Mouse (Mus musculus) left cerebral cortex, postnatal 4 days (tissue): ENCODE measurements at regions not wholly inside any gene's neighbourhood (a gene's known extent, or its start where the extent isn't known, plus 50 kb on each side); places are given as distances from the start of the nearest gene placed in this dataset.

ENCODE experiments used
- DNase-seq: peaks from one replicate; pipeline ENCODE4 v3.0.0-alpha.2; 2022
- intact Hi-C: fragments of 180-260 bp; cut with DNase I; formaldehyde crosslinking; loops from one replicate; pipeline ENCODE4 v1.15.1; 2025

- no peak for DNase-seq
- intact Hi-C loops = no loop called here
Observed at GRCm38 (mm10) chr7:78971644-78972313, 58.6 kb downstream of the Isg20 start.

DNA sequence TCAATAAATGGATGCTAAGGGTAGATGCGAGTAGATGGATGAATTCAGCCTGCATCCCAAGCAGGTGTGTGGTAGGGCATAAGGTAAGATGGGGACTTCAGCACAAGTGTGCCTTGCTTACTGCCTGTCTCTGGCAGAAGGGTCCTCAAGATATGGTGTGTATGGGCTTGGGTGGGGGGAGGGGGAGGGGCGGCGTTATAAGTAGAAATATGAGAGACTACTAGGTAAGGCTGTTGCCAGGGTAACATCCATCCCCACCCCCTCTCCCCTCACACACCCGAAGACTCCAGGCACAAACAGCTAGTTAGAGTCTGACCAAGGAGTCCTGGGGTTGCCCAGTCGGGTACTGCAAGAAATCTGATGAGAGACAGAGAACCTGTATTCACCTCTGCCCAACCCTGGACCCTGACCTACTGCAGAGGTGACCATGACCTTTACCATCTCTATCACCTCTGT, 63.5 kb upstream of the Acan start:
- intact Hi-C loops = loop anchor here (10.0 kb wide), 1 partner anchor 65 kb away; the partner anchor contains the start of gene Acan
- no peak for DNase-seq

DNA sequence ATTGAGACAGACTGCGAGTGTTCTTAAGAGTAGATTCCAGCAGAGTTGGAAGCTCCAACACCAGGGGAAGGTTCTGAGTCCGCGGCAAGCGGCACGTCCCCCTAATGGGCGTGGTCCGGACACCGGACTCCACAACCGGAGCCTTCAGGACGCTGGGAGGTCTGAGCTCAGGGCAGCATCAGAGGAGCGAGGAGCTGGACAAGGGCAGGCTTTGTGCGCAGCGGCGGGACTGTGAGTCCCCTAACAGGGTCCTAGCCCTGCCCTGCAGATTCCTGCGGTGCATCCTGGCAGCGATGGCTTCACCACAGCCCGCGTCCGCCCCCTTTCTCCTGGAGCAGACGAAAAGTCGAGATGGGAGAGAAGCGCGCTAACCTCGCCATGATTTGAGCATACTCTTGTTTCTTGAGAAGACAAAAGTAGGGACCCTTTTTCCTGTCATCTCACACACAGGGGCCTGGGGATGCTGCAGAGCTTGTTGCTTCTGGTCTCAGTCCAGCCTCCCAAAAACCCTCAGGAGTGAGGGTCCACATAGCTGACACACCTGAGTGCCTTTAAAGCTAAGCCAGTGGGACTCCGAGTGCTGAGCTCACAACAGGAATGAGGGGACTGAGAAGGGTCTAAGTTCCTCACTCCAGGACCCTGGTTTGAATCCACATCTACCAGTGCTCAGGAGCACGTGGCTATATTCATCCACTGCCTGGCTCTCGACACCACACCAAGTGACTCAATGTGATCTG, 62.8 kb upstream of the Acan start:
- DNase-seq = peak; percentile 38
- intact Hi-C loops = no loop called here

- no peak for DNase-seq
- intact Hi-C loops = no loop called here
Observed at GRCm38 (mm10) chr7:78992991-78993390, 60.3 kb upstream of the Acan start.

DNA sequence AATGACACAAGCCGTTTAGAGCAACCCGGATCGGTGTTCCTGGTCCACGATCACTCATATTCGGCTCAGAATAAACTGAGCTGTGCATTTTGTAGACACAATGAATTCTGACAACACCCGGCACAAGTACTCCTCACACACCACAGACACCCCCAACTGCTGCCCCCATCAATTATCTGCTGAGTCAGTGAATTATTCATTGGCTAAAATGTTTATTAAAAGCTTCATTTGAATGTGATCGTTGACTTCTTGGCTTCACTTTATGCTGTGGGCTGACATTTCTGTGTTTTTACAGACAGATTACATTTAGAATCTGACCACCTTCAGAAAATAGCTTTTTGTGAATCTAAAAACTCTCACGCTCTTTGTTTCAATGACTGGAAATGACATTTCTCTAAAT, 59.1 kb upstream of the Acan start:
- DNase-seq = no peak
- intact Hi-C loops = no loop called here

DNA sequence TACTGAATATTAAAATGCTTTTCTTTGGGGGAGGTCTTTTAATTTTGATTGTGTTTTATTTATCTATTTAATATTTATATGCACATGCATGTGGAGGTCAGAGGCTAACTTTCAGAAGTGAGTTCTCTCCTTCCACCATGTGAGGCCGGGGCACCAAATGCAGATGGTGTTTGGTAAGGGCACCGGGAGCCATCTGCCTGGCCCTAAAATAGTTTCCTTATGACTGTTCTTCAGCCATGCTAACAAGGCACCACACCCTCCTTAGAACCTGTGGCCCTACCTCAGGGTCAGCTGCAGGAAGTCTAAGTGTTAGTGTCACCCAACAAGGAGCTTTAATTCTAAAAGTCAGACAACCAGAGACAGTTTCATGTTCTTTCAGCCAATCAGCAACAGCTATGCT, 58.2 kb upstream of the Acan start:
- no peak for DNase-seq
- intact Hi-C loops = no loop called here

GRCm38 (mm10) chr7:78995820-78996219, 57.5 kb upstream of the Acan start:
- no peak for DNase-seq
- intact Hi-C loops = no loop called here
